Mouse (Mus musculus) megakaryocyte, embryonic 14.5 days (primary cell): ENCODE data around the gene Gm20388.

Source experiments
- FLI1 ChIP-seq: IDR thresholded peaks from 2 replicates; pipeline ENCODE4 v1.6.1; 2012; ENCODE audit warnings: low read length, inconsistent platforms, mixed read lengths
- GATA1 ChIP-seq: IDR thresholded peaks from 3 replicates; pipeline ENCODE4 v1.6.1; 2012; ENCODE audit warnings: mixed read lengths, low read length, inconsistent platforms, borderline replicate concordance

DNA sequence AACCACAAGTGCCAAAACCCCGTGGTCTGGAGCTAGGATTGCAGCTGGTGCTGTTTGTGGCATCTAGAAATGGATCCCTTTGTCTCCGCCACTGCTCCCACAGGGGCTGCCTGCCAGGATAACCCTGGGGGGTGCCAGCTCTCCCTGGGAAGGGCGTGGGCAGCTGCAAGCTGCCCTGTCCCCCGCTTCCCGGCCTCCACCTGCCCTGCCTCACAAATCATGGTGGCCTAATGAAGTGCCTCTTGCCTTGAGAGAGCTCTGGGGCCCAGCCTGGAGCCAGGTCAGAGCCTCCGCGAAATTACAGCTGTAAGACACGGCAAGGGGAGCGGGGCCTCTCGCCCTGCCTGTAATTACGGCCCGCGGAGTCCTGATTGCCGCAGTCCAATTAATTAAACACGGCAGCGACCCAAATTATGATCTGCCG is 539.0 kb downstream of the Gm20388 start:
- TF ChIP-seq GATA1 (no peak), FLI1 (no peak)
